Mouse (Mus musculus): Measurements from ENCODE around the gene Vmn1r31. TPM values are rescaled to one million over a fixed set of nuclear protein-coding genes. Genes with fewer than 3 reads are reported as not detected.

Vmn1r31 gene
- not detected in 4 replicates for total RNA-seq (2023; ENCODE audit: inconsistent age)

DNA sequence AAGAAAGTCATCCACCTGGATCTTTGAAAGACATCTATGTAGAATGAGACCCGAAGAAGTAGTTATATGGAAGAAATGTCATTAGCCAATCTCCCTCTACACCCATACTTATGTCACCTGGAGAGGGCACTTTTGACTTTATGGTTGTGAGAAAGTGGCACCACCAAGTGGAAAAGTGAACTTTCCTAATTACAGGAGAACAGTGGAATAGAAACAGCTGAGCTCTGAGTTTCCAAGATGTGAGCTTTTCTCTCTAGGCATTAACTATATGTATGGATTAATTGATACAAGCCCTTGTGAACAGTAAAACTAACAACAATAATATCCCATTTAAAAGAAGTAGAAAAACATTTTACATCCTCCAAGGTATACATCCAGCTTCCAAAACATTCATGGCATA, at the start of gene Vmn1r31:
Vmn1r31 (minus strand) TSS at position 101 of the 400 bp plus-strand sequence.

DNA sequence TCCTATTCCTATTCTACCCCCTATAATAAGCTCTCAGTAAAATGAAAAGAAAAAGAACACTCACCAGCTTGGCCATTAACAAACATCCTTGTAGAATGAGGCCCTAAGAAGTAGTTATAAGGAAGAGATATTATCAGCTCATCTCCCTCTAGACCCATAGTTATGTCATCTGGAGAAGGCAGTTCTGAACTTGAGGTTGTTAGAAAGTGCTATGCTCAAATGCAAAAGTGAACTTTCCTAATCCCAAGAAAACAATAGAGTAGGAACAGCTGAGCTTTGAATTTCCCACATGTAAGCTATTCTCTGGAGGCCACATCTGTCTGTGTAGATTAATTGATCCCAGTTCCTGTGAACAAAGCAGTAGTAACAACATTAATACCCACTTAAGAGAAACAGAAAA, 31.8 kb downstream of the Vmn1r31 start, which contains the start of gene Vmn1r30:
Vmn1r30 (minus strand) TSS at position 101 of the 400 bp plus-strand sequence.

Other genes with a start within 250 kb of the Vmn1r31 start
- gene Vmn1r28, start 213.3 kb downstream of the Vmn1r31 start, total RNA-seq (2023; ENCODE audit: inconsistent age), result not detected in 4 replicates
- not detected in 4 replicates for gene Vmn1r29, start 173.8 kb downstream of the Vmn1r31 start, total RNA-seq (2023; ENCODE audit: inconsistent age)
- not detected in 4 replicates for gene Vmn1r30, start 31.9 kb downstream of the Vmn1r31 start, total RNA-seq (2023; ENCODE audit: inconsistent age)
- 0.69 to 1.3 TPM (median 1.2 TPM) in 3 of 4 replicates, not detected in the other for gene Abcg2, start 109.2 kb upstream of the Vmn1r31 start, total RNA-seq (2023; ENCODE audit: inconsistent age)

All from B cell, adult (primary cell).